Mouse (Mus musculus) midbrain, embryonic 11.5 days (tissue): Measurements from ENCODE around the gene Muc5b. TPM values are rescaled to one million over a fixed set of nuclear protein-coding genes. Genes with fewer than 3 reads are reported as not detected.

Source experiments
- ATAC-seq: fragments of 200-750 bp; cut with Nextera tagmentation; 2 replicates; pipeline ENCODE4 v1.8.0; 2017; ENCODE audit warnings: moderate TSS enrichment, moderate library complexity; ENCODE audit not compliant: low FRiP score
- DNase-seq: peaks from one replicate; pipeline ENCODE4 v3.0.0; 2015; ENCODE audit warnings: low spot score; ENCODE audit errors: missing footprints
- H3K27ac ChIP-seq: fragments of 300-500 bp; sonication (generic); 2 replicates; pipeline ENCODE4 v1.5.1; 2014; ENCODE audit warnings: low read depth, low read length
- H3K27me3 ChIP-seq: fragments of 300-500 bp; sonication (generic); 2 replicates; pipeline ENCODE4 v1.6.1; 2014; ENCODE audit warnings: mild to moderate bottlenecking, low read length, moderate library complexity, mixed read lengths; ENCODE audit not compliant: control insufficient read depth, insufficient read depth
- H3K36me3 ChIP-seq: fragments of 300-500 bp; sonication (generic); 2 replicates; pipeline ENCODE4 v1.6.1; 2014; ENCODE audit warnings: mild to moderate bottlenecking, low read length, moderate library complexity, mixed read lengths; ENCODE audit not compliant: control insufficient read depth, insufficient read depth
- H3K4me1 ChIP-seq: fragments of 300-500 bp; sonication (generic); 2 replicates; pipeline ENCODE4 v1.6.1; 2014; ENCODE audit warnings: low read length; ENCODE audit not compliant: control insufficient read depth, insufficient read depth
- H3K4me2 ChIP-seq: fragments of 300-500 bp; sonication (generic); 2 replicates; pipeline ENCODE4 v1.6.1; 2014; ENCODE audit warnings: mild to moderate bottlenecking, moderate library complexity
- H3K4me3 ChIP-seq: fragments of 300-500 bp; sonication (generic); 2 replicates; pipeline ENCODE4 v1.5.1; 2014; ENCODE audit warnings: low read depth, low read length
- H3K9ac ChIP-seq: fragments of 300-500 bp; sonication (generic); 2 replicates; pipeline ENCODE4 v1.6.1; 2014; ENCODE audit warnings: low read length
- H3K9me3 ChIP-seq: fragments of 300-500 bp; sonication (generic); 2 replicates; pipeline ENCODE4 v1.6.1; 2016; ENCODE audit warnings: low read length; ENCODE audit not compliant: control insufficient read depth
- WGBS: fragments of 180-500 bp; shearing (Covaris S2); extraction: QIAGEN DNeasy Blood & Tissue Kit; methylation state at CpG from one replicate; pipeline ENCODE4 v1.1.7; 2014; 5-methylcytosine and 5-hydroxymethylcytosine counted together
- polyA plus RNA-seq: library from polyadenylated mRNA; unstranded; fragments of >200 nt; fragmentation: Nextera tagmentation; extraction: Ambion mirVana; gene quantifications from 2 replicates; pipeline ENCODE4 v1.2.1, GENCODE M21; 2014

Gene Muc5b
- polyA plus RNA-seq, 1 experiment from 2014 or later = 0.01 TPM

DNA sequence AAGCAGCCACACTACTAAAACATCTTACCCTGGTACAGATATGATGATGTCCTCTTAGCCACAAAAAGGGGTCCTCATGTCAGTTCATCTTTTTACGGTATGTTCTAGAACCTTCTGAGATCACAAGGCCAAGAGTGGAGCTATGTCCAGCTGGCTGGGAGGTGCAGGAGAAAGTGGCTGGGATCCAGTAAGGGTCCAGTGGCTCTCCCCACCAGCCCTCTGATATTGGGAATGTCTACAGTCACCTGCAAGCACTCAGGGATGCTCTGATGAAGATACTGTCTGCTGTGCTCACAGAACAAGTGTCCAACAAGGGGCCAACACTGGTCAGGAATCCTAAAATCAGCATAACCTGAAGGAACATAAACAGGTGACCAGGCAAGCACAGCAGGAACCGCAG lies 79.5 kb downstream of the Muc5b start, which contains the start of gene Tollip:
Tollip (minus strand) TSS at position 101 of the 400 bp plus-strand sequence.
- ATAC-seq = no peak
- Histone ChIP-seq H3K27ac (no peak within 1 kb of the TSS), H3K4me3 (no peak within 1 kb of the TSS), H3K27me3 (no peaks in the 10 kb centered on the region), H3K36me3 (no peaks in the 10 kb centered on the region), H3K4me1 (no peaks in the 10 kb centered on the region), H3K9me3 (no peaks in the 10 kb centered on the region), H3K4me2 (no peak within 1 kb of the TSS), H3K9ac (no peak within 1 kb of the TSS)
- no peak for DNase-seq
- 83% methylated on average over 2 of the region's 2 CpGs for WGBS

Other genes with a start within 250 kb of the Muc5b start
- gene Muc6, start 183.8 kb upstream of the Muc5b start, polyA plus RNA-seq = 0.08 TPM in 2 replicates
- gene Muc2, start 148.7 kb upstream of the Muc5b start, polyA plus RNA-seq = not detected in 2 replicates
- not detected in 2 replicates for gene Muc5ac, start 50.1 kb upstream of the Muc5b start, polyA plus RNA-seq
- gene Tollip, start 79.4 kb downstream of the Muc5b start, polyA plus RNA-seq = 55.5 and 56.4 TPM in 2 replicates
- gene Brsk2, start 110.7 kb downstream of the Muc5b start, polyA plus RNA-seq = 9.9 and 11.4 TPM in 2 replicates
- 59.2 and 60.2 TPM in 2 replicates for gene Mob2, start 222.0 kb downstream of the Muc5b start, polyA plus RNA-seq